ENCODE assay signal across 9 mouse cellular contexts in the genomic region with DNA sequence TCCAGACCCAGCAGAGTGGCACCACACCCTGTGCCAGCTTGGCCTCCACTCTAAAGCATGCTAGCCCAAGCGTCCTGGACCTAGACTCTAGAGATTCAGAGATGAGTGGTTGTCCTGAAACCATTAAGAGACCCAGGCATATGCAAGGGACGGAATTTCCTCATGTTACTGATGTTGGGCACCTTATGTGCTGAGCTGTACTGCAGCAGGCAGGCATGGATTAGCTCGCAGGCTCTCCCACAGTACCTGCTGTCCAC. TPM values are rescaled to one million over a fixed set of nuclear protein-coding genes. Genes with fewer than 3 reads are reported as not detected.
A peak's percentile ranks its signal among the peaks of the same experiment; 100 is the strongest.
DNase-seq lines count a peak whose midpoint lies in the region; ATAC-seq and TF ChIP-seq lines count a peak whose summit lies in the region.
"Had no signal": no experiment of that assay in that cellular context is flagged by ENCODE, and none has a peak within 500 bp of the region (broad histone marks: within the 10 kb centered on the region; RNA-seq: fewer than 3 reads in every experiment).

No protein-coding gene starts in this region.

- TF ChIP-seq POLR2A in cerebellum, adult 2 months (IDR thresholded peaks at IDR 0.05; ENCODE audit: borderline replicate concordance, insufficient read depth, low read length): no peak

- no peak overlapping the region for H3K9ac ChIP-seq in liver, embryonic 14.5 days (replicated peaks)
- H3K9ac ChIP-seq in stomach, postnatal 0 days (ENCODE audit: low read length): no peak overlapping the region

- 25% methylated on average over 3 of the region's 3 CpGs for WGBS in cerebellum, adult 2 months
- WGBS in liver, embryonic 14.5 days (ENCODE audit: insufficient replicate concordance): 72% methylated on average over 3 of the region's 3 CpGs
- WGBS in stomach, postnatal 0 days: 42% methylated on average over 3 of the region's 3 CpGs

- no peaks in the 10 kb centered on the region for H3K27me3 ChIP-seq in cerebellum, adult 2 months (ENCODE audit: control insufficient read depth, insufficient read depth, low read length)
- no peaks in the 10 kb centered on the region for H3K27me3 ChIP-seq in megakaryocyte, embryonic 14.5 days (replicated peaks)
- H3K27me3 ChIP-seq in liver, embryonic 14.5 days (ENCODE audit: control insufficient read depth, insufficient read depth, low read length): no peaks in the 10 kb centered on the region
- no peaks in the 10 kb centered on the region for H3K27me3 ChIP-seq in stomach, postnatal 0 days (ENCODE audit: control insufficient read depth, insufficient read depth, low read length)

- peak overlapping the region; percentile 87; the same call in 1 of the 2 replicates for H3K27ac ChIP-seq in cerebellum, adult 2 months (ENCODE audit: insufficient read depth, low read length)
- H3K27ac ChIP-seq in liver, embryonic 14.5 days: no peak overlapping the region
- H3K27ac ChIP-seq in stomach, postnatal 0 days (replicated peaks): peak overlapping the region; percentile 92

- peak in 1 of 2 experiments; percentile 36 for DNase-seq in cerebellum, adult 2 months
- no peak for DNase-seq in liver, embryonic 14.5 days (ENCODE audit: low read depth in 3 of 3, low spot score in 3 of 3)
- no peak for DNase-seq in stomach, postnatal 0 days (ENCODE audit: low spot score)
- no peak for DNase-seq in thymus, adult 18-20 months
- DNase-seq in adrenal gland, postnatal 36 days: no peak
- DNase-seq: layer of hippocampus, postnatal 36 days had no signal

- ATAC-seq in cerebellum, adult (ENCODE audit: insufficient number of reproducible peaks, low FRiP score, low TSS enrichment): no peak
- ATAC-seq in megakaryocyte, adult 5-6 weeks (ENCODE audit: poor library complexity, severe bottlenecking): no peak
- no peak for ATAC-seq in liver, embryonic 14.5 days (ENCODE audit: insufficient read depth)
- no peak for ATAC-seq in stomach, postnatal 0 days (ENCODE audit: low FRiP score, low TSS enrichment)

- no peak for TF ChIP-seq EP300 in liver, embryonic 14.5 days (IDR thresholded peaks at IDR 0.05; ENCODE audit: low read depth)
- TF ChIP-seq EP300 in stomach, postnatal 0 days (optimal IDR thresholded peaks at IDR 0.05): no peak

- H3K4me3 ChIP-seq in cerebellum, adult 2 months (replicated peaks; ENCODE audit: insufficient read depth, low read depth, low read length): peak overlapping the region; percentile 77
- peak overlapping the region; percentile 94 for H3K4me3 ChIP-seq in megakaryocyte, embryonic 14.5 days (replicated peaks)
- H3K4me3 ChIP-seq in liver, embryonic 14.5 days (ENCODE audit: insufficient read depth in 1 of 2, low read depth in 2 of 2, low read length in 2 of 2): no peak overlapping the region
- H3K4me3 ChIP-seq in stomach, postnatal 0 days (ENCODE audit: low read depth, low read length): no peak overlapping the region

- H3K36me3 ChIP-seq in megakaryocyte, embryonic 14.5 days (replicated peaks; ENCODE audit: low read length): peaks cover 72% of the 10 kb centered on the region
- peaks cover 7% of the 10 kb centered on the region for H3K36me3 ChIP-seq in liver, embryonic 14.5 days (replicated peaks; ENCODE audit: control insufficient read depth, insufficient read depth, low read depth)
- H3K36me3 ChIP-seq in stomach, postnatal 0 days (ENCODE audit: control insufficient read depth, insufficient read depth, low read length): peaks cover 3% of the 10 kb centered on the region; the same call in 1 of the 2 replicates

- peaks cover 24% of the 10 kb centered on the region for H3K4me1 ChIP-seq in cerebellum, adult 2 months (ENCODE audit: control insufficient read depth, insufficient read depth, low read length)
- peaks cover 85% of the 10 kb centered on the region for H3K4me1 ChIP-seq in megakaryocyte, embryonic 14.5 days
- peaks cover 7 to 29% of the 10 kb centered on the region in 2 experiments for H3K4me1 ChIP-seq in liver, embryonic 14.5 days (replicated peaks; ENCODE audit: control insufficient read depth in 2 of 2, insufficient read depth in 2 of 2, low read length in 1 of 2)
- peaks cover 7% of the 10 kb centered on the region for H3K4me1 ChIP-seq in stomach, postnatal 0 days (replicated peaks; ENCODE audit: control insufficient read depth, insufficient read depth)

- H3K4me2 ChIP-seq in liver, embryonic 14.5 days (ENCODE audit: low read depth): peak overlapping the region; percentile 92
- peak overlapping the region; percentile 100 for H3K4me2 ChIP-seq in stomach, postnatal 0 days (replicated peaks; ENCODE audit: low read depth)

- H3K9me3 ChIP-seq in megakaryocyte, embryonic 14.5 days: no peaks in the 10 kb centered on the region
- H3K9me3 ChIP-seq in liver, embryonic 14.5 days (ENCODE audit: control insufficient read depth, low read length): no peaks in the 10 kb centered on the region
- no peaks in the 10 kb centered on the region for H3K9me3 ChIP-seq in stomach, postnatal 0 days (ENCODE audit: control insufficient read depth, low read length)

- TF ChIP-seq CTCF in cerebellum, adult 2 months (IDR thresholded peaks at IDR 0.05; ENCODE audit: borderline replicate concordance, insufficient read depth, low read depth, low read length): no peak
- TF ChIP-seq CTCF in liver, embryonic 14.5 days (IDR thresholded peaks at IDR 0.05; ENCODE audit: low read depth): no peak
- TF ChIP-seq CTCF in stomach, postnatal 0 days (IDR thresholded peaks at IDR 0.05; ENCODE audit: low read depth): no peak

RNA-seq across cellular contexts. Expression of gene Ypel3, which starts 0.8 kb away (rescaled TPM):
- 628 and 636 TPM in 2 replicates for polyA plus RNA-seq in cerebellum, adult 2 months (2012; rRNA removed)
- polyA plus RNA-seq in megakaryocyte, embryonic 14.5 days (2012; ENCODE audit: insufficient read depth, low replicate concordance): 284 and 689 TPM in 2 replicates
- 196 and 200 TPM in 2 replicates for total RNA-seq in megakaryocyte, adult 5-6 weeks (2015)
- total RNA-seq in megakaryocyte, adult 5-6 weeks (2017): 91.7 and 117 TPM in 2 replicates
- 69.9 and 74.2 TPM in 2 replicates for polyA plus RNA-seq in liver, embryonic 14.5 days (2012; rRNA removed)
- polyA plus RNA-seq in liver, embryonic 14.5 days (2014; fragmentation: Nextera tagmentation; extraction: Ambion mirVana): 76.0 and 83.3 TPM in 2 replicates
- 86.0 and 102 TPM in 2 replicates for polyA plus RNA-seq in stomach, postnatal 0 days (2015; fragmentation: Nextera tagmentation; extraction: Ambion mirVana)
- 100 to 1,000 TPM in 1 of 2 experiments, 10 to 100 TPM in 1; 88.9 to 157 TPM for total RNA-seq in adrenal gland, postnatal 36 days (2021)

RNA-seq across cellular contexts. Expression of gene Tbx6, which starts 5.4 kb away (rescaled TPM):
- 2.2 TPM in 2 replicates for polyA plus RNA-seq in cerebellum, adult 2 months (2012; rRNA removed)
- 3.0 and 15.0 TPM in 2 replicates for polyA plus RNA-seq in megakaryocyte, embryonic 14.5 days (2012; ENCODE audit: insufficient read depth, low replicate concordance)
- total RNA-seq in megakaryocyte, adult 5-6 weeks (2015): 0.68 and 1.0 TPM in 2 replicates
- 0.98 and 0.99 TPM in 2 replicates for total RNA-seq in megakaryocyte, adult 5-6 weeks (2017)
- 1.3 and 1.5 TPM in 2 replicates for polyA plus RNA-seq in liver, embryonic 14.5 days (2012; rRNA removed)
- 0.43 and 0.47 TPM in 2 replicates for polyA plus RNA-seq in liver, embryonic 14.5 days (2014; fragmentation: Nextera tagmentation; extraction: Ambion mirVana)
- 0.08 and 0.18 TPM in 2 replicates for polyA plus RNA-seq in stomach, postnatal 0 days (2015; fragmentation: Nextera tagmentation; extraction: Ambion mirVana)
- under 1 TPM; 0.46 to 0.70 TPM for total RNA-seq in adrenal gland, postnatal 36 days (2021)

RNA-seq across cellular contexts. Expression of gene Gdpd3, which starts 9.8 kb away (rescaled TPM):
- 6.0 and 8.0 TPM in 2 replicates for polyA plus RNA-seq in cerebellum, adult 2 months (2012; rRNA removed)
- polyA plus RNA-seq in megakaryocyte, embryonic 14.5 days (2012; ENCODE audit: insufficient read depth, low replicate concordance): 3.4 TPM in 1 of 2 replicates, not detected in the other
- 26.8 and 37.3 TPM in 2 replicates for total RNA-seq in megakaryocyte, adult 5-6 weeks (2015)
- total RNA-seq in megakaryocyte, adult 5-6 weeks (2017): 57.9 and 71.4 TPM in 2 replicates
- polyA plus RNA-seq in liver, embryonic 14.5 days (2012; rRNA removed): 1.3 and 2.0 TPM in 2 replicates
- 0.27 and 0.59 TPM in 2 replicates for polyA plus RNA-seq in liver, embryonic 14.5 days (2014; fragmentation: Nextera tagmentation; extraction: Ambion mirVana)
- 51.3 and 53.1 TPM in 2 replicates for polyA plus RNA-seq in stomach, postnatal 0 days (2015; fragmentation: Nextera tagmentation; extraction: Ambion mirVana)
- 1 to 10 TPM; 1.3 to 4.7 TPM for total RNA-seq in adrenal gland, postnatal 36 days (2021)

RNA-seq across cellular contexts. Expression of gene Ppp4c, which starts 16.4 kb away (rescaled TPM):
- 110 and 119 TPM in 2 replicates for polyA plus RNA-seq in cerebellum, adult 2 months (2012; rRNA removed)
- polyA plus RNA-seq in megakaryocyte, embryonic 14.5 days (2012; ENCODE audit: insufficient read depth, low replicate concordance): 46.3 and 115 TPM in 2 replicates
- total RNA-seq in megakaryocyte, adult 5-6 weeks (2015): 186 and 196 TPM in 2 replicates
- 139 and 154 TPM in 2 replicates for total RNA-seq in megakaryocyte, adult 5-6 weeks (2017)
- polyA plus RNA-seq in liver, embryonic 14.5 days (2012; rRNA removed): 81.8 and 83.2 TPM in 2 replicates
- 105 and 117 TPM in 2 replicates for polyA plus RNA-seq in liver, embryonic 14.5 days (2014; fragmentation: Nextera tagmentation; extraction: Ambion mirVana)
- 118 and 122 TPM in 2 replicates for polyA plus RNA-seq in stomach, postnatal 0 days (2015; fragmentation: Nextera tagmentation; extraction: Ambion mirVana)
- total RNA-seq in adrenal gland, postnatal 36 days (2021): 10 to 100 TPM; 81.0 to 86.5 TPM

RNA-seq across cellular contexts. Expression of gene Mapk3, which starts 16.5 kb away (rescaled TPM):
- 212 and 229 TPM in 2 replicates for polyA plus RNA-seq in cerebellum, adult 2 months (2012; rRNA removed)
- 213 and 289 TPM in 2 replicates for polyA plus RNA-seq in megakaryocyte, embryonic 14.5 days (2012; ENCODE audit: insufficient read depth, low replicate concordance)
- 173 and 177 TPM in 2 replicates for total RNA-seq in megakaryocyte, adult 5-6 weeks (2015)
- 88.3 and 91.1 TPM in 2 replicates for total RNA-seq in megakaryocyte, adult 5-6 weeks (2017)
- 35.9 and 39.8 TPM in 2 replicates for polyA plus RNA-seq in liver, embryonic 14.5 days (2012; rRNA removed)
- 14.4 and 15.5 TPM in 2 replicates for polyA plus RNA-seq in liver, embryonic 14.5 days (2014; fragmentation: Nextera tagmentation; extraction: Ambion mirVana)
- 114 and 116 TPM in 2 replicates for polyA plus RNA-seq in stomach, postnatal 0 days (2015; fragmentation: Nextera tagmentation; extraction: Ambion mirVana)
- total RNA-seq in adrenal gland, postnatal 36 days (2021): 100 to 1,000 TPM; 129 to 150 TPM

Comparison
In these comparisons a context has a peak if more than half of its experiments do, and no peak if none do; other contexts are left out.
1. H3K4me3 ChIP-seq: peak in cerebellum, adult 2 months (single experiment) and megakaryocyte, embryonic 14.5 days (single experiment); none in liver, embryonic 14.5 days (0 of 2) and stomach, postnatal 0 days (single experiment).